Mouse (Mus musculus): ENCODE data around the gene Slc12a5.

The Slc12a5 gene

DNA sequence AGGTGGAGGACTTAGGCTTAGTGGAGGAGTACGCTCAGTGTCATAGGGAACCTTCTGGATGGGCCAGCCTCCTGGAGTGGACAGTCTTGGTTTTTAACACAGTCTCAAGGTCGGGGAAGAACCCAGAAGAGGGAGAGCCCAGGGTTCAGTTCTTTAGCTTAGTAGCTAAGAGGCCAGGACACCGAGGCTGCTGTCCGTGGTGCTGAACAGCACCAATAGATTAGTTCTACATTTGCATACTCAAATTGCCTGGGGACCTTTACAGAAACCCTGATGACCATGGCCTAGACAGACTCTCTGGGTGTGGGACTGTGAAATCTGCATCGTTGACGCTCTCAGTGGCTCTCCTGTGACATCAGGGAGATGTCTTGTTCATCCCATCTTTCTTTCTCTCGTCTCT is 19.1 kb downstream of the Slc12a5 start:
- DNase-seq (ENCODE audit: low read depth, low spot score), result peak; percentile 84

DNA sequence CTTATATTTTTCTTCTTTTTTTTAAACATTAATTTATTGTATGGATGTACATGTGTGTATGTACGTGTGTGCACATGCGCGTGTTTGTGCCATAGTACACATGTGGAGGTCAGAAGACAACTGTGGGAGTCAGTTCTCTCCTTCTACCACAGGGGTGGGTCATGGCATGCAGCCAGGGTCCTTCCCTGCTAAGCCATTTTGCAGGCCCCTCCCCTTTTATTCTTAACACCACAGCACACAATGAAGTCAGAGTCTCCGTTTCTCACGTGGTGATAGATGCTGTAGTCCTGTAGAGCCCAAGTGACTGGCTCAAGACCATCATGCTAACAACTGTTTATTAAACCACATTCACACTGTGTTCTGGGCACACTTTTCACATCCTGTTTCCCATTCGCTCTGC is 25.4 kb downstream of the Slc12a5 start:
- DNase-seq (ENCODE audit: low read depth, low spot score), result no peak

DNA sequence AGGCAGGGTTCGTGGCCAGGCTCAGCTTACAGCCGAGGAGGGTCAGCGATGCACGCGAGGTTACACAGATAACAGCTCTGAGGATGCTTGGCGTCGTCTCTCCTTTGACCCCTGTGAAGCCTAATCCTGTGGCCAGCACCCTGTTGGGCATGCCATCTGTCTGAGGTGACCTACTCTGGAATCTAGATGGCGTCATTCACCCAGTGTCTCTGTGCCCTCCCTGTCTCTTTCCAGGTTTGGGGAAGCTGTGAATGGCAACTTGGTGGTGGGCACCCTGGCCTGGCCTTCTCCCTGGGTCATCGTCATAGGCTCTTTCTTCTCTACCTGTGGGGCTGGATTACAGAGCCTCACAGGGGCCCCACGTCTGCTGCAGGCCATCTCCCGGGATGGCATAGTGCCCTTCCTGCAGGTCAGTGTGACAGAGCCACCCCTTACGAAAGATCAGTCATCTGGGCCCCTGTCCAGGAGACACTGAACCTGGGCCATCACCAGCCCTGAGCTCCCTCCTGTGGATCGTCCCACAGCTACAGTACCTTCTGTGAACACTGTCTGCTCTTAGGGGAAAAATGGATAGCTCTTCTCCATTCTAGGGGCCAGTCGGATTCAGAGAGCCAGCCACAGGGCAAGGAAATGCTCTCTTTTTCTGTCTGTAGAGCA is 25.9 kb downstream of the Slc12a5 start:
- DNase-seq (ENCODE audit: low read depth, low spot score), result no peak

DNA sequence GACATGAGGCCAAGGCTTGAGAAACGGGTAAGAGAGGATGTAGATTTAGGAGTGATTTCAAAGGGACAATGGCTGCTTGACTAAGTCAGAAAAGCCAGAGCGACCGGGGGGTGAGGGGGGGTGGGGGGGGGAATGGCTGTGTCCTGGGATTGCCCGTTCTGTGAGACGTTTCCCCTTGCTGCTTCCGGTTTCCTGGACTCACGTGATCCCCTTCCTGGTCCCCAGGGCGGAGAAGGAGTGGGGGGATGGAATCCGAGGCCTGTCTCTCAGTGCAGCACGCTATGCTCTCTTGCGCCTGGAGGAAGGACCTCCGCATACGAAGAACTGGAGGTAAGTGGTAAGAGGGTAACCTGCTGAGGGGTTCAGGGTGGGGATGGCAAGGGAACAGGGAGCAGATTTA is 28.2 kb downstream of the Slc12a5 start:
- no peak for DNase-seq (ENCODE audit: low read depth, low spot score)

DNA sequence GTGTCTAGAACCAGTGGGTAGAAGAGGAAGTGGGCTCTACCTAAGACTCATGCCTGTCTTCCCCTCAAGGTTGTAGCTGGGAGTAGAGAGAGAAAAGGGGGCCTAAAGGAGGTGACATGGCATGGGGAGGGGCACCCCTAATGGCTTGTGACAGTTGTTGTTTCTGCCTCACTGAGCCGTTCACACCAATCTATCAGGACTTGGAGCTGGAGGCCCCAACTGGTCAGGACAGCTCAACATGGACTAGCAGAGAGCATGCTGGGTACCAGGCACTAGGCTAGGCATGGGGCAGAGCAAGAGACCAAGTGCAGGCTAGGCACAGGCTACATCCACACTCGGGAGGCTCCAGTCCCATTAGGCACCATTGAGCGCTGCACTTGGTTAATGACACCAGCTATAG is 30.5 kb downstream of the Slc12a5 start:
- no peak for DNase-seq (ENCODE audit: low read depth, low spot score)

DNA sequence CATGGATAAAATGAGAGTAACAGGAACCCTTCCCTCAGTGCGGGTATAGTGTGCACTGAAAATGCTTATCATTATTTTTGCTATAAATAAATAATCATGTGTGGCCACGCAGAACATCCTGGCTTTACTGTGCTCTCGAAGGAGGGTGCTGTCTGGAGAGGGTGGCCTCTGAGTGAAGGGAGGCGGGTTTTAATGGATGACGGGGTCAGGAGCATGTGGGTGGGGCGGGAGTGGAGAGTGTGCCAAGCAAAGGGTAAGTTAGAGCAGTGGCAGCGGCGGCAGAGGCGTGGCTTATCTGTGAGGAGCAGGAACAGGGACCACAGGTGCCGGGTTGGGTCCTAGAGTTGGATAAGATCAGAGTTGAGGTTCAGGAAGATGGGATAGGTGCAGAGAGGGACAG is 31.2 kb downstream of the Slc12a5 start:
- DNase-seq (ENCODE audit: low read depth, low spot score), result no peak

DNA sequence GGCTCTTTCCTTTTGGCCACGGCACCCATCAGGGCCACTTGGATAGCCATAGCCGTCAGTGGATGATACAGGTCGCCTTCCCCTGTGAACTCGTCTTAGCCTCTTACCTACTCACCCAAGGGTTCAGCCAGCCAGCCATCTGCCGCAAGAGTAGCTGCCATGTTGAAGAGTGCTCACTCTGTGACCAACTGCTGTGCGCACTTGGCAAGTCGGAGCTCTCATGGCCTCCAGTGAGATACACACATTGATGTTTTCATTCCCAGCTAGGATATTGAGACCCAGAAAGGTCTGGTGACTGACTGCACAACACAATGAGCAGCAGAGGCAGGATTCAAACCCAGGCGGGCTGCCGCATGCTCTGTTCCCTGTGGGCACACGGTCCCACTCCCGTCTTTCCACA is 33.6 kb downstream of the Slc12a5 start:
- no peak for DNase-seq (ENCODE audit: low read depth, low spot score)

DNA sequence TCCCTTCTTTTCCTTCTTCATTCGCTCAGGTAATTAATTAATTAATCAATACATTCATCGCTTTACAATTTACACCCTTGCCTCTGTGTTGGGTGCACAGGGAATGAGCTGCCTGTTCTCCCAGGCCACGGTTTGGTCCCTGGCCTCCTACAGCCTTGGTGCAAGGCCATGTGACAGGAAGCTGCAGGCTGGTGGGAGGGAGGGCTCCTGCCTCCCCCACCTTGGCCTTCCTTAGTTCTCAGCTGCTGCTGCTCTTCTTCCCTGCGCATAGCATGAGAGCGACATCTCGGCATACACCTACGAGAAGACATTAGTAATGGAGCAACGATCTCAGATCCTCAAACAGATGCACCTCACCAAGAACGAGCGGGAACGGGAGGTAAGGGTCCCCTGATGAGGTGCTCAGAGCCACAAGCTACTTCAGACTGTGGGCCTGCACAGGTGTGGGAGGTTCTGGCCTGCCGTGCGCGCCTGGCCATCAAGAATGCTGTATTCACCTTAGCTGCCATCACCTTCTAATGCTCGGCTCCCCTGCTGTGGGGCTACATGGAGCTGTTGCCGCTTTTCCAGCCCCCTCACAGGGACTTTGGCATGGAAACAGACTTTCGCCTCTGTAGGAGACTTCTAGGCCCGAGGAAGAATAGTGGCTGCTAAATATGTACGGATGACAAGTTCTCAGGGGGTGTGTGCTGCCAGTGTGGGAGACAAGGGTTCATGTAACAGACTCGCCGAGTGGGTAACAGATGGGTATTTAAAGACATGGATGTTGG is 34.2 kb downstream of the Slc12a5 start:
- no peak for DNase-seq (ENCODE audit: low read depth, low spot score)

DNA sequence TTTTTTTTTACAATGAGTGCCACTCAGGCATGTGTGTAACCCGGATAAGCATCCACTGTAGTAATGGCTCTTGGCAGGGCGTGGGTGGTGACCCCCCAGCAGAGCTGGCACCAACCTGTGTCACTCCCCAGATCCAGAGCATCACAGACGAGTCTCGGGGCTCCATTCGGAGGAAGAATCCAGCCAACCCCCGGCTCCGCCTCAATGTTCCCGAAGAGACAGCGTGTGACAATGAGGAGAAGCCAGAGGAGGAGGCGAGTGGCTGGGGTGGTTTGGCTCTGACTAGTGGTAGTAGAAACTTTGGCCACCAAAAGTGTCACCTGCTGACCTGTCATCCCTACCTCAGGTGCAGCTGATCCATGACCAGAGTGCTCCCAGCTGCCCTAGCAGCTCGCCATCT is 35.4 kb downstream of the Slc12a5 start:
- no peak for DNase-seq (ENCODE audit: low read depth, low spot score)

DNA sequence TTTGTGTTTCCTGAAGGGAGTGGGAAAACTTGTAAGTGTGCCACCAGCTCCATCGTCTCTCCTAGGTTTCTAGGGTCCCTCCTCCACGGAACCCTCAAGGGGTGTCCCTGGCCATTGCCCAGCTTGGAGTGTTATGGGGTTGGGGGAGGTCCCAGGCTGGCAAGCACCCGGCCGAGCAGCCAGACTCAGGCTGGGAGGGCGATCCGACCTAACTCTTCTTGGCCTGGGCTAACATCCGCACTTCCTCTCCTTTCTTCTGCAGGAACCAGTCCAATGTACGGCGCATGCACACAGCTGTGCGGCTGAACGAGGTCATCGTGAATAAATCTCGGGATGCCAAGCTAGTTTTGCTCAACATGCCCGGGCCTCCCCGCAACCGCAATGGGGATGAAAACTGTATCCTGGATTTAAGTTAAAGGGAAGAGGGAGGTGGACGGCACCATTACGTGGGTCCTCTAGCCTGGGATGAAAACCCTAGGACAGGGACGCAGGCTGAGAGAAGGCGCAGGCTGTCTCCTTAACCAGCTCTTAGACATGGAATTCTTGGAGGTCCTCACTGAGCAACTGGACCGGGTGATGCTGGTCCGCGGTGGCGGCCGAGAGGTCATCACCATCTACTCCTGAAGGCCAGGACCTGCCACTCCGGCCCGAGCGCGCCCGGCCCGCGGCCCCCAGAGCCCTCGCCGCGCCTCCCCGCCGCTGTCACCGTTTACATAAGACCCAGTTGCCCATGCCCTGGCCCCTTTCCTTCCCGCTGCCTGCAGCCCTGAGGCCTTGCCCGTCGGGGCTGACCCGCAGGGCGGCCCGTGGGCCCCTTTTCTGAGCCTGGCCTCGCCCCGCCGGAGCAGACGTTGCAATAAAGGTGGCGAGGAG is 36.5 kb downstream of the Slc12a5 start:
- DNase-seq (ENCODE audit: low read depth, low spot score), result peak; percentile 32

DNA sequence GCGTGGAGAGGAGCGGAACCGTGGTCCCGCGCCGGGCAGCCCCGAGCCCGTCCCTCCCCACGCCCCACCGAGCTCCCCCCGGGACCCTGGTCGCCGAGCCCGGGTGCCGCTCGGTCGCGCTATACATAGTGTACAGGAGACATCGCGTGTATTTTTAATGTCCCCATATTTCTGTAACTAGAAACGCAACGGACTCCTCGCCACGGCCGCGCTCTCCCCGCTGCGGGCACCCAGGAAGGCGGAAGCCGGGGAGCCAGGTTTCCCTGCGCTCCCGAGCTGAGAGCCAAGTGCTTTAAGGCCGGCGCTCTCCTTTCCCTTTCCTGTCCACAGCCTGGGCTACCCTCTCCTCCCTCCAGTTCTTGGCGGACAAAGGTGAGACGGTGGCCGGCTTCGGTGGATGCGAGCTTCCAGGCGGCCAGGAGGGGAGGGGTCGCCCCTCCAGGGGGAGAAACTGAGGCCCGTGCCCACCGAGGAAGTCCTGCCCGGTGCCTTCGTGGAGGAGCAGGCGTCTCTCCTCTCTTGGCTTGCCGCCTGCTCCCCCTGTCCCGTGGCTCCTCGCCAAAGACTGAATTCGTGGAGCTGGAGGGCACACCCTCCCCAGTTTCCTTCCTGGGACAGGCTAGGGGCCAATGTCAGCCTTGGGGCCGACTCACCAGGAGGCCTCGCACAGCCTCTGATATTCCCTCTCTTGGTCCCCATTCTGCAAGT is 37.3 kb downstream of the Slc12a5 start:
- peak; percentile 29 for DNase-seq (ENCODE audit: low read depth, low spot score)

DNA sequence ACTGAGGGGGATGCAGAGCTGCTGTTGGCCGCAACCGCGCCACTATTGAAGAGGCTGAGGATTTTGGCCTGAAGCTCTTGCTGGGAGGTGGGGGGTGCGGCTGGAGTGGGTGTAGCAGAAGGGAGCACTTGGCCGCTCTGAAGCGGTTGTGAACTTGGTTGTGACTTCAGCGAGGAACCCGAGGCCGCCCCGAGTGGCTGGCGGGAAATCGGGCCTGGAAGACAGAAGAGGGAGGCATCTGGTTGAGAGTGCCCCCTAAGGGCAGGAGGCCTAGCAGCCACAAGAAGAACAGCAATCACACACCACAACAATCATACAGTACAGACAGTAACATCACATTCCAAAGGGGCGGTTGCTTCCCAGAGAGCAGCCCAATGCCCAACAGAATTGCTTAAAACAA is 41.4 kb downstream of the Slc12a5 start:
- DNase-seq (ENCODE audit: low read depth, low spot score), result peak; percentile 67

DNA sequence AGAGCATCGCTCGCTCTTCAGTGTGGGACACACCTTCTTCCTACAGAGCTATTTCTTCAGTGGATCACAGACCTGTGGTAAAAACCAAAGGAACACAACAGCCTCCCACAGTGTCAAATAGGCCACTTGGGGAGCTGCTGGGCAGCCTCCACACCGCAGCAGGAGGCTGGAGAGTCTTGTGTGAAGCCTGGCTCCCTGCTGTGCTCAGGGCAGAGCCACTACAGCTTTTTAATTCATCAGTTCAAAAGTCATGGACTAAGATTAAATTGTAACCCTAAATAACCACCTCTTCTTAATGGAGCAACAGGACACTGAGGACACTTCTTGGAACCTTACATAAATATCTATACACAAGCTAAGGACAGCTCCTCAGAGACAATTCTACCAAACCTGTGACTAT is 42.5 kb downstream of the Slc12a5 start:
- DNase-seq (ENCODE audit: low read depth, low spot score), result peak; percentile 22

DNA sequence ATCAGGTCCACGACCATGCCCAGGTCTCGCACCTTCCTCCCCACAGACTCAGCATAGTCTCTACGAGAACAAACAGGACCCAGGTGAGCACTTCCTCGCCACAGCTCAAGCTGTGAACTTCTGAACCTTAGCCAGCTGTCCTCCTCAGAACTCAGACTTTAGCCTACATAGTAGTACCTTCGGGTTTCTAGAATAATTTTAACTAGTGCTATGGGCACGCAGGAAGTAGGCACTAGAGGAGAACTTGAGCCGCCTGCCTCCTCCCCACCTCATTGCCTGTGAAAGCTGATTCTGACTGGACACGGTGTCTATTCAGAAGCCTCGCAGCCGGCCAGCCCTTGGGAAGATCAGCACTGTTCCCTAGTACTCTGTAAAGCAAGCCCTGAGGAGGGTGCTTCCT is 43.6 kb downstream of the Slc12a5 start:
- no peak for DNase-seq (ENCODE audit: low read depth, low spot score)

DNA sequence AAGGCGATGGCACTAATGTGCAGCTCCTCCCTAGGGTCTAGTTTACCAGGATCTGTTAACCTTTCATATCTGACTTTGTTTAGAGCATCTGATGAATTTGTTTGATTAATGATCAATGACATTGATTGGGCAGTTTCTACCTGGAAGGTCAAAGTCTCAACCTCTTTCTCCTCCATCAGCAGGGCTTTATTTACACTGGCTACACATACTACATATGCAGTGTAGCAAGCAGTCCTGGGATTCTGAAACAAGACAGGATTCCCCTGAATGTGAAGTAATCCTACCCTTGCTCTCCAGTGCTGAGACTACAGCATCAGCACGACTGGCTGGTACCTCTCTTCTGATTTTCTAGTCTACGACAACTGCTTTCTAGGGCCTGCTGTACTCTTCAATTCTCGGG is 46.2 kb downstream of the Slc12a5 start:
- no peak for DNase-seq (ENCODE audit: low read depth, low spot score)

DNA sequence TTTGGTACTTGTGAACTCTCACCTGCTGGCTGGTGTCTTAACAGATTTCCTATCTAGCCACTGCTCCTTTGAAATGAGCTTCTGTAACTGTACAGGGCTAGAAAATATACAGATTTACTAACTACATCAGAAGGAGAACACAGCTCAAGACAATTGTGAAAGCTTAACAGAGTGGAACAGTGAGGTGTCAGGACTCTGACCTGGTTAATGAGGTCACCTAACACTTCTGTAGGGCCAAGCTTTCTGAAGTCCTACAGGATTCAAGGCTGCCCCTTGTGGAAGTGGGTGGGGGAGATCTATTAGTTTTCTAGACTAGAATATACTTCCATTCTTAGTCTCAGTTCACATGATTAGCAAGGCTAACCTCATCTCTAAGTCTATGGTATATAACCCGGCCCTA is 47.4 kb downstream of the Slc12a5 start:
- no peak for DNase-seq (ENCODE audit: low read depth, low spot score)

DNA sequence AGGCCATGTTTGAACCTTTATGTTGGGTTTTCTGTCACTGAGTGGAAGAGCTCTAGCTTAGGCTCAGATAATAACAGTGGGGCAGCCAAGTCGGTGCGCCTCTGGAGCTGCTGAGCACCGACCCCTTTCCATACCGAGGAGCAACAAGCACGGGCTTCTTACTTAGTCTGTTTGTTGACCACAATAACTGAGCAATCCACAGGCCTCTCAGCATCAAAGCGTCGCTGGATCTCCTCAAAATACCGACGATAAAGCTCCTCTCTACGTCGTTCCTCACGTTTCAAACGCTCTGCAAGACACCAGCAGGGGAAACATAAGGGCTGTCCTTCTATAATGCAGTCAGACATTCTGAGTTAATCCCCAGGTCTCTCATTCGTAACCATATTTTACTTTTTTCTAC is 48.6 kb downstream of the Slc12a5 start:
- no peak for DNase-seq (ENCODE audit: low read depth, low spot score)

DNA sequence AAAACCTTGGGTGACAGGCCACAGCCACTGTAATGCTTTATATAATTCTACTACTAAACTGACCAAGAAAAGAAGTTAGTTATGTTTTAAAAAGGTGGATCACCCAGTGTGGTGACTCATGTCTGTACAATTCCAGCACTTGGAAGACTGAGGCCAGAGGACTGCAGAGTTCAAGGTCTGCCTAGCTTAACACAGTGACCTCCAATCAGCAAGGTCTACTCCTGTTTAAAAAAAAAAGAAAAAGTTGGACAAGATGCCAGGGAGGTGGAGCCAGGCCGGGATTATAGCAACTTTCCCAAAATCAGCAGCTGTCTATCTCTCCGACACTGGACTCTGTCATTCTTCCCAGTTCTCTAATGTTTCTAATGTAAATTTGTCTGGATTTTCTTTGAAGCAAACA is 49.0 kb downstream of the Slc12a5 start:
- DNase-seq (ENCODE audit: low read depth, low spot score), result no peak

DNA sequence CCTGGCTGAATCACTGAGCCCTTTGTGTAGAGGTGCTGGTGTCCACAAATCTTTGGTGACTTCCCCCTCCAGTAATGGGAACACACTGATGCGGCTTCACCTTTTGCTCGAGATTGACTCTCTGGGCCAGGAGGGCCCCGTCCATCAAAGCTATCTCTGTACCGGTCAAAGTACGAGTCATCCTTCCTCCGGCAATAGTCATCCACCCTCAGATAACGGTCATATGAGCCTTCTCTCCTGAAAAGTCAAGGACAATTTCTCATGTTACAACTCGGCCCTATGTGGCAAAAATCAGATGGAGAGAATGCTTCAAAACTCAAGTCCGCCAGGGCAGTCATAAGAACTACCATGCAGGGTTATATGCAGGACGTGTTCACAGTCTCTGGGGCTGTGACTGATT is 49.7 kb downstream of the Slc12a5 start:
- no peak for DNase-seq (ENCODE audit: low read depth, low spot score)

DNA sequence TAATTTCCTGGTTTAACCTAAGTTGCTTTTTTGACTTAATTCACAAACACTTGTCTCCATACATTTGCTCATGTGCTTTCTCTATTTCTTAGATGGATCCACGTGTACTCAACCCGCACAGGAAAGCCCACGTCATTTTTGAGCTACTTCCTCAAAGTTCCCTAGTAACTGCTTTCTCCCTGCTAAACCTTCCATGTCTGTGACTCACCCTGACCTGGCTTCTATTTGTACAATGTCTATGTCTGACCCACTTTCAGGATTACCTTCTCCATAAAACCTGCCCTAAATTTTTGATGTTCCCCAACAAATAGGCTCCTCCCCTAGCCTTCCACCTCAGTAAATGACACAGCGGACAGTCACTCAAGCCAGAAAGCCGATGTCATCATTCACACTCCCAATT is 54.3 kb downstream of the Slc12a5 start:
- DNase-seq (ENCODE audit: low read depth, low spot score), result no peak

DNA sequence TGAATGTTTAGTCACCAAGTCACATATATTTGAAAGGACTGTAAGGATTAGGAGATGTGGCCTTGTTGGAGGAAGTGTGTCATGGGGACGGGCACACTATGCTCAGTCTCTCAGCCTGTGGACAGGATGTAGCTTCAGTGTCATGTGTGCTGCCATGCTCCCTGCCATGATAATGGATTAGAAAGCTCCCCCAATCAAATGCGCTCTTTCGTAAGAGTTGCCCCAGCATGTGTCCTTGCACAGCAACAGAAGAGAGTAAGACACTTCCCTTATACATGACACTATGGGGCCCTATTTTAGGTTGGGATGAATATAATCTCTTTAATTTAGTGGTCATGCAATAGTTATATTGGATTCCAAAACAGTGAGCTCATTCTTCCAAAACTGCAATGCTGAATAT is 59.9 kb downstream of the Slc12a5 start:
- DNase-seq (ENCODE audit: low read depth, low spot score), result no peak

DNA sequence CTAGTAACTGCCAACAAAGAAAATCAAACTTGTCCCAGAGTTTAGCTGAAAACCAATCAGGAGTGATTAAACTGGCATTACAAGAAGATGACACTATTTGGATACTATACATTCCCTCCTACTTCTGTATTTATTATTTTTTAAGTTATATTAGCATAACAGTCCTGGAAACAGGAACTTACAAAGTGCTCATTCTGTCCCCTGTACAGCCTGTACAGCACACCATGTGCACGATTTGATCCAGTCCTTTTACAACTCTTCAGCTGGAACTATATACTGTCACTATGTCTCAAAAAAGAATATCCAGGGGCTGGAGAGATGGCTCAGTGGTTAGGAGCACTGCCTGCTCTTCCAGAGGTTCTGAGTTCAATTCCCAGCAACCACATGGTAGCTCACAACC is 66.6 kb downstream of the Slc12a5 start:
- no peak for DNase-seq (ENCODE audit: low read depth, low spot score)

Data from ZHBTc4 (cell line).